Mouse (Mus musculus) heart, postnatal 0 days (tissue): ENCODE data around the gene Adamtsl1. TPM values are rescaled to one million over a fixed set of nuclear protein-coding genes. Genes with fewer than 3 reads are reported as not detected.

Experiments used
- ATAC-seq: fragments of 200-750 bp; cut with Nextera tagmentation; 2 replicates; pipeline ENCODE4 v1.8.0; 2017; ENCODE audit warnings: low read depth, moderate number of reproducible peaks, moderate library complexity; ENCODE audit not compliant: insufficient read depth
- DNase-seq: peaks from one replicate; pipeline ENCODE4 v3.0.0-alpha.2; 2016; ENCODE audit warnings: low spot score
- H3K27ac ChIP-seq: fragments of 300-500 bp; sonication (generic); 2 replicates; pipeline ENCODE4 v1.5.1; 2014; ENCODE audit warnings: low read depth, mild to moderate bottlenecking
- H3K27me3 ChIP-seq: fragments of 300-500 bp; sonication (generic); 2 replicates; pipeline ENCODE4 v1.6.1; 2014; ENCODE audit warnings: low read length, mixed read lengths; ENCODE audit not compliant: control insufficient read depth, insufficient read depth
- H3K36me3 ChIP-seq: fragments of 300-500 bp; sonication (generic); replicated peaks from 2 replicates; pipeline ENCODE4 v1.6.1; 2014; ENCODE audit warnings: low read length, mixed read lengths; ENCODE audit not compliant: control insufficient read depth, insufficient read depth
- H3K4me1 ChIP-seq: fragments of 300-500 bp; sonication (generic); 2 replicates; pipeline ENCODE4 v1.6.1; 2014; ENCODE audit warnings: antibody characterized with exemption; ENCODE audit not compliant: control insufficient read depth, insufficient read depth
- H3K4me2 ChIP-seq: fragments of 300-500 bp; sonication (generic); 2 replicates; pipeline ENCODE4 v1.6.1; 2014; ENCODE audit warnings: low read depth, mild to moderate bottlenecking, low read length, moderate library complexity
- H3K4me3 ChIP-seq: fragments of 300-500 bp; sonication (generic); 2 replicates; pipeline ENCODE4 v1.5.1; 2014; ENCODE audit warnings: low read depth, low read length
- H3K9ac ChIP-seq: fragments of 300-500 bp; sonication (generic); replicated peaks from 2 replicates; pipeline ENCODE4 v1.6.1; 2014; ENCODE audit warnings: low read depth, low read length, mixed read lengths
- H3K9me3 ChIP-seq: fragments of 300-500 bp; sonication (generic); replicated peaks from 2 replicates; pipeline ENCODE4 v1.6.1; 2016; ENCODE audit warnings: low read length; ENCODE audit not compliant: control insufficient read depth
- CTCF ChIP-seq: IDR thresholded peaks from 2 replicates; pipeline ENCODE4 v1.5.1; 2016; ENCODE audit warnings: antibody characterized with exemption, control low read depth, low read depth
- EP300 ChIP-seq: IDR thresholded peaks from 2 replicates; pipeline ENCODE4 v1.6.1; 2016; ENCODE audit warnings: antibody characterized with exemption, low read depth
- WGBS: fragments of 180-500 bp; shearing (Covaris S2); extraction: QIAGEN DNeasy Blood & Tissue Kit; methylation state at CpG from one replicate; pipeline ENCODE4 v1.1.7; 2014; 5-methylcytosine and 5-hydroxymethylcytosine counted together
- polyA plus RNA-seq: library from polyadenylated mRNA; unstranded; fragments of >200 nt; fragmentation: Nextera tagmentation; extraction: Ambion mirVana; gene quantifications from 2 replicates; pipeline ENCODE4 v1.2.1, GENCODE M21; 2015
- total RNA-seq: library from RNA; depleted of rRNA; stranded (reverse); fragments of >200 nt; gene quantifications from 2 replicates; pipeline ENCODE4 v1.2.3, GENCODE M21; 2014; ENCODE audit warnings: low replicate concordance

Gene Adamtsl1
- total and polyA plus RNA-seq, 2 experiments from 2014 or later, result 3.9 to 6.0 TPM

DNA sequence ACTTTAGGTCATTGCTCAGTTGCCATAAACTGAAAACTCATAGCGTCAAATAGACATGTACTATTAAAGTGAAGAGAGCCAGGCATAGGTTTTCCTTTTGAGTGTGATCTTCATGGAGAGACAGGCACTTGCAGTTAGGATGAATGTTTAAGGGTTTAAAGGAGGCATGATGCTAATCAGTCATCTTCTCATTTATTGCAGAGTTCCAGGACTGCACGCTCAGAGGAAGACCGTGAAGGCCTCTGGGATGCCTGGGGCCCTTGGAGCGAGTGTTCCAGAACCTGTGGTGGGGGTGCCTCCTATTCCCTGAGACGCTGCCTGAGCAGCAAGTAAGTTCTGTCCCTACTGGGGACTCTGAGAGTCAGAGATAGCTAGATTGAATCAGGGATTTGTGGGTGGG is 573.5 kb downstream of the Adamtsl1 start:
- ATAC-seq (no peak), DNase-seq (no peak)
- H3K27me3 ChIP-seq, result no peaks in the 10 kb centered on the region
- no peak overlapping the region for H3K4me2 ChIP-seq
- H3K9me3 ChIP-seq, result no peaks in the 10 kb centered on the region
- TF ChIP-seq CTCF, result no peak
- no peak for TF ChIP-seq EP300
- 0 out of 2 replicates have a peak, but pooled peaks cover 7% of the 10 kb centered on the region for H3K4me1 ChIP-seq
- H3K9ac ChIP-seq, result no peak overlapping the region
- WGBS, result 86% methylated on average over 5 of the region's 5 CpGs
- no peak overlapping the region for H3K27ac ChIP-seq
- H3K36me3 ChIP-seq, result no peaks in the 10 kb centered on the region
- H3K4me3 ChIP-seq, result no peak overlapping the region

DNA sequence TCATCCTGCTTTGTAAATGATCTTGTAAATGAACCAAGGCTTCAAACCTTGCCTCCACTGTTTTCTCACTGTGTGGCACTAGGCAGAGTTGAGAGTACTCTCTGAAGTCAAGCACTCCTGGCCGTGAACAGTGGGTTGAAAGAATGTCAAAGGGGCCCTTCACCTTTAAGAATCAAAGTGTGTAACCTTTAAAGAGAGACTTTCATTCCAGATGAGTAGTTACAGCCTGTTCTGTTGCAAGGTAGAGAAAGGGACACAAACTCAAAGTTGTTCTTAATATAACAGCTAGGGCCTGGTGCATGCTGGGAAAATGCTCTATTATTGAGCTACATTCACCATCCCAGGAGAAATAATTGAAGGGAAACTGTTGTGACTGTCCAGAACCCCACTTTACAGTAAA is 589.2 kb downstream of the Adamtsl1 start:
- no peaks in the 10 kb centered on the region for H3K9me3 ChIP-seq
- no peak overlapping the region for H3K4me2 ChIP-seq
- H3K4me3 ChIP-seq, result no peak overlapping the region
- no peak for ATAC-seq
- TF ChIP-seq EP300 (no peak), CTCF (no peak)
- H3K27me3 ChIP-seq, result no peaks in the 10 kb centered on the region
- H3K27ac ChIP-seq, result no peak overlapping the region
- DNase-seq, result no peak
- no peaks in the 10 kb centered on the region for H3K36me3 ChIP-seq
- no peak overlapping the region for H3K9ac ChIP-seq
- 53% methylated on average over 1 of the region's 1 CpGs for WGBS
- no peaks in the 10 kb centered on the region for H3K4me1 ChIP-seq

DNA sequence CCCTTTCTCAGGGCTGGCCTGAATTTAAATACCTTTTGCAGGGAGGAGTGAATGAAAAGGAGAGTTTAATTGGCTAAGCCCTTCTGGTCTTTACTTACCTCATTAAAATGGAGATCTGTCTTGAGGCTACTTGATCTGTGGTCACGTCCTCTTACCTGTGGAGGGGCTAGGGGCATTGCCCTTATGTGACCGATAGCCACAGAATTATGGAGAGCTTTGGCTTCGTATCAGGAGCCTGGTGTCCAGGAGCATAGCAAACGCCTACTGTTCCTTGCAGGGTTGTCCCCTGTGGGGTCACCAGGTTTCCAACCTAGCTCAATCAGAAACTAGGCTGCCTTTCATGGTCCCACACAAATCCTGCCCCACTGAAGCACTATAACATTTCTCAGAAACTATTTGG is 594.4 kb downstream of the Adamtsl1 start:
- no peak overlapping the region for H3K4me3 ChIP-seq
- no peaks in the 10 kb centered on the region for H3K9me3 ChIP-seq
- no peak overlapping the region for H3K27ac ChIP-seq
- no peaks in the 10 kb centered on the region for H3K4me1 ChIP-seq
- ATAC-seq (no peak), DNase-seq (no peak)
- H3K4me2 ChIP-seq, result no peak overlapping the region
- TF ChIP-seq EP300 (no peak), CTCF (no peak)
- no peak overlapping the region for H3K9ac ChIP-seq
- no peaks in the 10 kb centered on the region for H3K36me3 ChIP-seq
- 87% methylated on average over 4 of the region's 4 CpGs for WGBS
- no peaks in the 10 kb centered on the region for H3K27me3 ChIP-seq

DNA sequence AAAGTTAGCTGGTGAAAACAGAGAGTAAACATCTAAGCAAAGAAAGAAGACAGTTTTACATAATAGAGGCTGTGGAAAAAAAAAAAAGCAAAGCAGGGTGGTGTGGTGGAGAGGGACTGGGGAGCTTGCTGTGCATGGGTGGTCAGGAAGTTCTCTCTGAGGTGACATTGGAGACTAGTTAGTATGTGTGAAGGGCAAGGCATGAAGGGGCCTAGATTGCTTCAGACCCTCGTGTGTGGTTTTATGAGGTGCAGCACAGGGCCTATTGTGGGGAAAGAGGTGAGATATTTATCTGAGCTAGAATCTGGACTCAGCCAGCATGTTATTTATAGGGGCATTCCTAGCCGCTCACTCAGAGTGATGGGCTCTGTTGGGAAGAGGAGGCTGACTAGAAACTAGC is 605.1 kb downstream of the Adamtsl1 start:
- Histone ChIP-seq H3K4me2 (no peak overlapping the region), H3K4me1 (no peaks in the 10 kb centered on the region), H3K27me3 (no peaks in the 10 kb centered on the region), H3K9ac (no peak overlapping the region), H3K9me3 (no peaks in the 10 kb centered on the region), H3K27ac (no peak overlapping the region), H3K36me3 (no peaks in the 10 kb centered on the region), H3K4me3 (no peak overlapping the region)
- 33% methylated on average over 2 of the region's 2 CpGs for WGBS
- DNase-seq (no peak), ATAC-seq (no peak)
- TF ChIP-seq EP300 (no peak), CTCF (no peak)

DNA sequence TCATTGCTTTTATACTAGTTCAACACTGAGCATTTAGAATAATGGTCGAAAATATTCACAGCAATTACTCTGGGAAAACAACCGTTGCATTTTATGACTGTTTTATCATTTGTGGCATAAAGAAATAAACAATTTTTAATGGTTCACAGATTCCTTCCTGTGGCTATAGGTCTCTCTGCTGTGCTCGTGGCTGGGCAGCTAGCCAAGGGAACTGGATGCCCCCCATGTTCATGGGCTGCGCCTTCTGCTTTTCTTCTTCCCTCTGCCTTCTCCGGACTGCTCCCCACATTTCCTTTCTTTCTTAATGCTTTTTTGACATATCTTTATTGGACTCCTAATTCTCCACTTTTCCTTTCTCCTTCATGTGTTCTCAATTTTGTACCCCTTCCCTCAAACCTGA is 608.5 kb downstream of the Adamtsl1 start:
- DNase-seq, result no peak
- WGBS, result 70% methylated on average over 5 of the region's 5 CpGs
- H3K27ac ChIP-seq, result no peak overlapping the region

DNA sequence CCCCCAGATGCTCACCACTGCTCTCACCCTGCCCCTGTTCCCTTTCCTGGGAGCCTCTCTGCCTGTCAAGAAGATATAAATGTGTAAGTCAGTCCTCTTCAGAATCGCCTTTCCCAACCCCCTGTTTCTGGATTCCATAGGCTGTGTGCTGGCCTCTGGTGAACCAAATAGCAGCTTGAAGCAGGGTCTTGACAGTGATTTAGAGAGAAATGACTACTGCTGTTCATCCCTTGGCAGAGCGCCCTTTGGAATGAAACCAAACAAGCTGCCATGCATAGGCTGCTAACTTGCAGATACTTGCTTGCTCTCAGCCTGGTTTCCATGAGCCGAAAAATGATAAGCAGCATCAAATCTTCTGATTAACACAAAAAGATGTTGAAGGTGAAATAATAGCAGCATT is 610.4 kb downstream of the Adamtsl1 start:
- TF ChIP-seq CTCF (no peak), EP300 (no peak)
- WGBS, result 30% methylated on average over 3 of the region's 3 CpGs
- DNase-seq (no peak), ATAC-seq (no peak)
- Histone ChIP-seq H3K9ac (no peak overlapping the region), H3K4me3 (no peak overlapping the region), H3K4me1 (no peaks in the 10 kb centered on the region), H3K27me3 (no peaks in the 10 kb centered on the region), H3K27ac (no peak overlapping the region), H3K9me3 (no peaks in the 10 kb centered on the region), H3K36me3 (no peaks in the 10 kb centered on the region), H3K4me2 (no peak overlapping the region)

More for the DNA sequence above, 608.5 kb downstream of the Adamtsl1 start:
- H3K9me3 ChIP-seq, result no peaks in the 10 kb centered on the region
- no peak for ATAC-seq
- H3K4me3 ChIP-seq, result no peak overlapping the region
- H3K4me2 ChIP-seq, result no peak overlapping the region
- TF ChIP-seq EP300 (no peak), CTCF (no peak)
- H3K27me3 ChIP-seq, result no peaks in the 10 kb centered on the region
- no peaks in the 10 kb centered on the region for H3K36me3 ChIP-seq
- H3K9ac ChIP-seq, result no peak overlapping the region
- no peaks in the 10 kb centered on the region for H3K4me1 ChIP-seq
